Mouse (Mus musculus) mouse trophoblast stem cell (cell line): ENCODE data around the gene Dbndd2.

ENCODE experiments used
- in situ Hi-C, 2 experiments: fragments of 300-500 bp; cut with MseI, MboI; formaldehyde crosslinking; loops; 2 replicates in 1 of 2; 3 replicates in 1 of 2; pipeline ENCODE4 v1.15.1; 2025

Gene Dbndd2

GRCm38 (mm10) chr2:164485681-164486257 is at the start of gene Dbndd2:
Gene Dbndd2 (plus strand): TSS chr2:164486106.
- in situ Hi-C loops: no loop called here

- in situ Hi-C loops: no loop called here
Observed at GRCm38 (mm10) chr2:164436215-164436913, 49.5 kb upstream of the Dbndd2 start.

GRCm38 (mm10) chr2:164436961-164437360 is 48.9 kb upstream of the Dbndd2 start:
- in situ Hi-C loops: no loop called here

- in situ Hi-C loops: no loop called here
Observed at GRCm38 (mm10) chr2:164437710-164438109, 48.2 kb upstream of the Dbndd2 start.

- in situ Hi-C loops: no loop called here
Observed at GRCm38 (mm10) chr2:164438257-164438656, 47.6 kb upstream of the Dbndd2 start.

DNA sequence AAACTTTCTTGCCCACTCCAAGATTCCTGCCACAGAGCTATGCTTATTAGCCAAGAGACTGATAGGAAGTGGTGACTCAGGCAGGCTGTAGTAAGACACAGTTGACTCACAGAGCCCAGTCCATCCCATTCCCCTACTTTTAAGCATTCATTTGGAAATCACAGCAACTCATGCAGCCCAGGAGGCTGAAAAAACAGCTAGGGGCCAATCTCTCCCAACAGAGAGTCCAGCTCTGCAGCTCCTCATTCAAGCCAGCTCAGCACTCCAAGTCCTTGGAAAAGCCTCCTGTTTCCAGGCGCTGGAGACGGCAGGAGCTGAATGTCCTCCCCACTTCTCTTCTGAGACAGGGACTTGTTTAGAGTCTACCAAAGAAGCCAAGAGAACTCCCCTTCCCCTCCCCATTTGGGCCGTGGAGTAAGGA is 46.9 kb upstream of the Dbndd2 start:
- in situ Hi-C loops: no loop called here

- in situ Hi-C loops: no loop called here
Observed at GRCm38 (mm10) chr2:164440314-164440713, 45.6 kb upstream of the Dbndd2 start.

- in situ Hi-C loops: no loop called here
Observed at GRCm38 (mm10) chr2:164441155-164441554, 44.8 kb upstream of the Dbndd2 start.

GRCm38 (mm10) chr2:164441731-164442130 is 44.2 kb upstream of the Dbndd2 start:
- in situ Hi-C loops: no loop called here

- in situ Hi-C loops: no loop called here
Observed at GRCm38 (mm10) chr2:164442315-164443050, 43.4 kb upstream of the Dbndd2 start.

GRCm38 (mm10) chr2:164443051-164443437 is 42.9 kb upstream of the Dbndd2 start:
- in situ Hi-C loops: no loop called here

DNA sequence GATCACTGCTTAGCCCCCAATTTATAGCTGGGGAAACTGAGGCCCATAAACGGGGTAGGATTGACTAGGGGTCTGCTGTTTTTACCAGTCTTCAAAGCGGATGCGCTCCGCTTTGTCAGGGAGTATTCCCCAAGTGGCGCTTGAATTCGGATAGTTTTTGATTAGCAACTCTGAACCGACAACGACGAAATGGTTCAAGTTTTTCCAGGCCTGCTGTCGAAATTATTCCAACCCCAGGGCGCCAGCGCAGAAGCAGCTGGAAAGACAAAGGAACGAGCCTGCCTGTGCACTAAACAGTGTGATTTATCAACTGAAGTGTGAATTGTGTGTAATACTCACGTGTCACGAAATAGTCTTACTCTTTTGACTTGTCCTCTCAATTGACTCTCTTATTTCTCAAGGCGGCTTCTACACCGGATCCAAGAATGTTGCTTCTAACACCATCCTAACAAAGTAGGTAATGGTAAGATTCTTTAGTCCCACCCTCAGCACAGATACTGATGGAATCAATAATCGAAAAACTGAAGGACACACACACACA is 42.4 kb upstream of the Dbndd2 start, which contains the start of gene Sdc4:
TSS of gene Sdc4 (minus strand) at position 428 of the 541 bp plus-strand sequence.
- in situ Hi-C loops: no loop called here

- in situ Hi-C loops: no loop called here
Observed at GRCm38 (mm10) chr2:164444701-164445100, 41.2 kb upstream of the Dbndd2 start.

DNA sequence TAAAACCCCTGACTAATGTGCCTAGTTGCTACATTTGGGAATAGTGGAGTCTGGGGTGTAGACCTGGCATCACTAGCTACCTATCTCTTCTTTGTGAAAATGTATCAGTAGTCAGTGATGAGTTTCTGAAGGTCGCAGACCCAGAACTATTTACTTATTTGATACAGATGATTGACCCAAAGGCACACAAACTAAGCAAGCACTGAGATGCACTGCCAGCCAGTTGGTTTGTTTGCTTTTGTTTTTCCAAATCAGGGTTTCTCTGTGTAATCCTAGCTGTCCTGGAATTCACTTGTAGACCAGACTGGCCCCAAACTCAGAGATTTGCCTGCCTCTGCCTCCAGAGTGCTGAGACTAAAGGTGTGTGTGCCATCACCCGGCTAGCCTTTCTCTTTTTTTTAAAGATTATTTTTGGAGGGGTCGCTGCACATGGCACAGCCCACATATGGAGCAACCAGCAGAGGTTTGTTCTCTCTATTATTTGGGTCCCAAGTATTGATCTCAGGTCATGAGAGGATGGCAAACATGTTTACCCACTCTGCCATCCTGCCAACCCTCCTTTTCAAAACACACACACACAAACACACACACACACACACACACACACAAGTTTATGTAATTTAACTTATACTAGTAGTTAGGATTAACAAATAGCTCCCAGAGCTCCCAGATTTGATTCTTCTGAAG is 40.4 kb upstream of the Dbndd2 start:
- in situ Hi-C loops: no loop called here

DNA sequence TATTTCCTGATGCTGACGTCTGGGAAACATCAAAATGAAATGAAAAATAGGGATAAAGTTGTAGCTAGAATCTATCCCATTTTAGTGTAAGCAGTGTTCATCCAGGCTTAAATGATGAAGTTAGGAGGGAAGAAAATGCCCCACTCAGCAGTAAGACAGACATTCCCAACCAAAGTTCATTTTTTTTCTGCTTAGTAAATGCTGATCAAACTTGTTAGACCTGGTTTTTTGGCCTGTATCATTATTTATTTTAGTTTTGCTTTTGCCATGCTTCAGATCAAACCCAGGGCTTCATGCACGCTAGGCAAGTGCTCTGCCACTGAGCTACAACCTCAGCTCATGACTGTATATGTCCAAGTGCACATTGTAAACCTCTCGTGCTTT is 39.8 kb upstream of the Dbndd2 start:
- in situ Hi-C loops: no loop called here

- in situ Hi-C loops: no loop called here
Observed at GRCm38 (mm10) chr2:164448140-164448539, 37.8 kb upstream of the Dbndd2 start.

- in situ Hi-C loops: no loop called here
Observed at GRCm38 (mm10) chr2:164448921-164449320, 37.0 kb upstream of the Dbndd2 start.

DNA sequence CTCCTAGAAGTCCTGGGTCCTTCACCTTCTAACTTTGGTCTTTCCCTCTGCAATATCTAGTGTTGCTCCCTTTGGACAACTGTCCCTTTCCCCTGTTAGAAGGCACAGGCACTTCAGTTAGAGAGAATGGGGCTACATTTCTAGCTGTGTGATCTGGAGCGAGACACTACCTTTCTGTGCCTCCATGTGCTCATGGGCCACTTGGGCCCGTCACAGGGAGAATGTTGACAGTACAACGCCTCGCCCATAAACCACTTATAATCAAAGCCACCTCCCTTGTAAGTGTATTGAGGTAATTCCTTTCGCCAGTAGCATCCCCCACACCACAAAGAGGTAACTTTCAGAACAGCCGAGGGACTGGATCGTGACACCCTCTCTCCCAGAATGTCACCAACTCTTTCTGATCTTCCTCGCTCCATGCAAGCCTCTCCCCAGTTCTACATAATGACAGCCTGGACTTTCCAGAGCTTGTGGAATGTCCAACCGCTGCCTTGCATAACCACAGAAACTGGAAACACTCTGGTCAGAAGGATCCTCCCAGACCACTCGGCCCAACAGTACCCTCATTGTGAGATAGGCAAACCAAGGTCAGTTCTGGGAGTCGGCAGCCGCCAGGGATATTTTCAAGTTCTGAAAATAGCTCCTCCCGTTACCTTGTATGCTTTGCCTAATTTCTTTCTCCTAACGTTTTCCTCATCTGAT is 36.4 kb upstream of the Dbndd2 start:
- in situ Hi-C loops: no loop called here

- in situ Hi-C loops: no loop called here
Observed at GRCm38 (mm10) chr2:164452000-164452676, 33.8 kb upstream of the Dbndd2 start.

DNA sequence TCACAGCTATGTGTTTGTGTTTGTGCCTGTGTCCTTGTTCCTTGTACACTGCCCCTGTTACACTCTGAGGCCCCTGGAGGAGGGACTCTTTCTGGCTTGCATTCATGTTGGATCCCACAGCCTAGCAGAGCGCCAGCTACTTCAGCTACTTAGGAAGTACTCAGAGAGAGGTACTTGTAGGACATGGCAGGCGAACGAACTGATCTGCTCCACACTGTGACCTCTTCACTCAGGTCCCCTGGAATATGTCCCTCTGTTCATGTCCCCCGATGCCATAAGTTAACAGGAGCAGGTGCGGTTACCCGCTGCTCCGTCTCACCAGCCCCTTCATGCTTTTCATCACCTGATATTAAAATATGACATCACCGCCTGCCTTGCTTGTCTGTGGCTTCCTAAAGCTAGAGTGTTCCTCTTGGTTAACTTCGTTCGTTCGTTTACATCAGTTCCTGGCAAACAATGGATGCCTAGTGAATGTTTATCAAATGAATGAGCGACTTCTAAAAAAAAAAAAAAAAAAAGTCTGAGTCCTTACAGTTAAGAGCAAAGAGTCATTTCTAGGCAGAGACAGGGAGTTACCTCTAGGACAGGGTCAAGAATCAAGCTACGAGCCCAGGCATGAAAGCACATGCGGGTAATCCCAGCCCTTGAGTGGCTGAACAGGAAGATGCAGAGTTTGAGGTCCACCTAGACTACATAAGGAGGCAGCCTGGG is 32.7 kb upstream of the Dbndd2 start:
- in situ Hi-C loops: no loop called here
